Mouse (Mus musculus): Measurements from ENCODE around the gene Fbxo36.

Gene Fbxo36

DNA sequence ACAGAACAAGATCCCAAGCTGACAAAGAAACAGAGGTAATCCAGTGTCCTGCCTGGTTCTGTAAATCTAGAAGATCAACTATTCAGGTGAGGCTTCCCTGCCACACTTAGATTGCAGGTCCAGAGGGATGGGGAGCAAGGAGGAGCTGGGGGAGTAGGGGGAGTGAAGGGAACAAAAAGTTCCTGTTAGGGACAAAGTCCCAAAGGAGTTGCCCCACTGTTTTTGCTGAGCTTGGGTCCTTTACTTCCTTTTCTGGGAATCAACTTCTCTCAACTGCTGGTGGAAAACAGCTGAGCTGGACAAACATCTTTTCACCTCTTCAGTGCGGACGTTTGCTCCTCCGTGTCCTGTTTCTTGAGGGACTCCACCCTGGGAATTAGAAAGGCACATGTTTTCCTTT, 106.3 kb downstream of the Fbxo36 start:
- no peak for DNase-seq (ENCODE audit: low read depth, low spot score)

GRCm38 (mm10) chr1:84947390-84947789, 107.7 kb downstream of the Fbxo36 start:
- no peak for DNase-seq (ENCODE audit: low read depth, low spot score)
